Mouse (Mus musculus): Measurements from ENCODE around the gene Gm17019. TPM values are rescaled to one million over a fixed set of nuclear protein-coding genes. Genes with fewer than 3 reads are reported as not detected.
"Not testable (repeated sequence)": the region's sequence is repeated elsewhere in the genome, so short reads cannot be mapped to it uniquely, and the experiment has no call there.

Gene Gm17019
- total RNA-seq (2021): not detected
- long read RNA-seq, experiment 1: 0 reads
- long read RNA-seq, experiment 2: 0 reads

- DNase-seq; intact Hi-C loops (cut with DNase I): not testable (repeated sequence)
Observed at GRCm38 (mm10) chr5:15032898-15033297, at the start of gene Gm17019. Gene Gm17019, minus strand, starts transcription at chr5:15032998.

- DNase-seq; intact Hi-C loops (cut with DNase I): not testable (repeated sequence)
Observed at GRCm38 (mm10) chr5:15062385-15062715, 29.6 kb upstream of the Gm17019 start.

- DNase-seq; intact Hi-C loops (cut with DNase I): not testable (repeated sequence)
Observed at GRCm38 (mm10) chr5:15061638-15062384, 29.0 kb upstream of the Gm17019 start.

GRCm38 (mm10) chr5:15054151-15055025, 21.6 kb upstream of the Gm17019 start:
- DNase-seq; intact Hi-C loops (cut with DNase I): not testable (repeated sequence)

GRCm38 (mm10) chr5:15053606-15053962, 20.8 kb upstream of the Gm17019 start:
- intact Hi-C loops (cut with DNase I): not testable (repeated sequence)

GRCm38 (mm10) chr5:15052945-15053605, 20.3 kb upstream of the Gm17019 start:
- intact Hi-C loops (cut with DNase I); DNase-seq: not testable (repeated sequence)

More at GRCm38 (mm10) chr5:15053606-15053962, 20.8 kb upstream of the Gm17019 start:
- DNase-seq: not testable (repeated sequence)

GRCm38 (mm10) chr5:15050807-15051206, 18.0 kb upstream of the Gm17019 start:
- intact Hi-C loops (cut with DNase I); DNase-seq: not testable (repeated sequence)

GRCm38 (mm10) chr5:15044830-15045767, 12.3 kb upstream of the Gm17019 start:
- intact Hi-C loops (cut with DNase I); DNase-seq: not testable (repeated sequence)

GRCm38 (mm10) chr5:15040784-15041183, 8.0 kb upstream of the Gm17019 start:
- DNase-seq; intact Hi-C loops (cut with DNase I): not testable (repeated sequence)

- intact Hi-C loops (cut with DNase I): not testable (repeated sequence)
Observed at GRCm38 (mm10) chr5:15039984-15040383, 7.2 kb upstream of the Gm17019 start.

GRCm38 (mm10) chr5:15024316-15024715, 8.5 kb downstream of the Gm17019 start:
- DNase-seq: not testable (repeated sequence)

More at GRCm38 (mm10) chr5:15039984-15040383, 7.2 kb upstream of the Gm17019 start:
- DNase-seq: not testable (repeated sequence)

GRCm38 (mm10) chr5:15020067-15020466, 12.7 kb downstream of the Gm17019 start:
- DNase-seq; intact Hi-C loops (cut with DNase I): not testable (repeated sequence)

More at GRCm38 (mm10) chr5:15024316-15024715, 8.5 kb downstream of the Gm17019 start:
- intact Hi-C loops (cut with DNase I): not testable (repeated sequence)

GRCm38 (mm10) chr5:15010639-15011582, 21.9 kb downstream of the Gm17019 start:
- intact Hi-C loops (cut with DNase I); DNase-seq: not testable (repeated sequence)

GRCm38 (mm10) chr5:15006907-15007306, 25.9 kb downstream of the Gm17019 start:
- DNase-seq; intact Hi-C loops (cut with DNase I): not testable (repeated sequence)

- intact Hi-C loops (cut with DNase I); DNase-seq: not testable (repeated sequence)
Observed at GRCm38 (mm10) chr5:15006288-15006687, 26.5 kb downstream of the Gm17019 start.

GRCm38 (mm10) chr5:15005584-15005983, 27.2 kb downstream of the Gm17019 start:
- not testable (repeated sequence) for DNase-seq

GRCm38 (mm10) chr5:15004569-15005562, 27.9 kb downstream of the Gm17019 start:
- DNase-seq; intact Hi-C loops (cut with DNase I): not testable (repeated sequence)

More at GRCm38 (mm10) chr5:15005584-15005983, 27.2 kb downstream of the Gm17019 start:
- intact Hi-C loops (cut with DNase I): not testable (repeated sequence)
